Mouse (Mus musculus) embryo, embryonic 11.5 days (tissue): ENCODE measurements around the gene Mtmr12.
"Not testable (repeated sequence)": the region's sequence is repeated elsewhere in the genome, so short reads cannot be mapped to it uniquely, and the experiment has no call there.

ENCODE experiments used
- DNase-seq: peaks from one replicate; pipeline ENCODE4 v3.0.0-alpha.2; 2012; ENCODE audit warnings: low read depth, low spot score

Mtmr12 gene

DNA sequence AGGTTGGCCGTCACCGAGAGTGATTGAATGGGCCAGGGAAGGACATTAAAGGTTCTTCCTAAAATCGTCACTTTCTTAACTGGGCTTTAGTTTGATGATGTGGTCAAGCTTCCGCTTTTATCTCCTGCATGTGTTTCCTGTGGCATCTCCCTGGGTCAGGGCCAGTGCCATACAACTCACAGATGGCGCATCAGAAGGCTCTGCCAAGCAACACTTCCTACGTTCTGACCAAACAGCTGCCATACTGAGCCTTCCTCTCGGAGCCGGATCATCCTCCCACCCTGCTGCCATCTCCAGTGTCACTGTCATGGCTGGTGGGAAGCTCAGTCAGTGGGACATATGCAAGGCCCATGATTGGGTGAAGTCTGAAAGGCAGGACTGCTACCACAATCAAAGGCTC, 6.7 kb downstream of the Mtmr12 start:
- DNase-seq: no peak

DNA sequence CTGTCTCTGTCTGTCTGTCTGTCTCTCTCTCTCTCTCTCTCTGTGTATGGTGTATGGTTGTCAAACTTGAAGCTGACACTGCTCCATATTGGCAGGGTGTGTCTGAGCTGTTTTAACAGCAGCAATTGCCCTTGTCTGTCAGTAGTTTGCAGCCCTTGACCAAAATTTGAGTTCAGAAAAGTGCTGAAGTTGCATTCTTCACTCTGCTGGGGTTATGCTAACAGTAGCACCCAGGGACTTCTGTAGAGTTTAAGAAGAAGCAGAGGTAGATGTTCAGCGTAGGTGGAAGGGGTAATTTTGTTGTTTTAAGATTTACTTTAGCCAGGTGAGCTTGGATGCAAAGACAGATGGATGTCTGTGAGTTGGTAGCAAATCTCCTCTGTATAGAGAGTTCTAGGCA, 7.4 kb downstream of the Mtmr12 start:
- DNase-seq: no peak

DNA sequence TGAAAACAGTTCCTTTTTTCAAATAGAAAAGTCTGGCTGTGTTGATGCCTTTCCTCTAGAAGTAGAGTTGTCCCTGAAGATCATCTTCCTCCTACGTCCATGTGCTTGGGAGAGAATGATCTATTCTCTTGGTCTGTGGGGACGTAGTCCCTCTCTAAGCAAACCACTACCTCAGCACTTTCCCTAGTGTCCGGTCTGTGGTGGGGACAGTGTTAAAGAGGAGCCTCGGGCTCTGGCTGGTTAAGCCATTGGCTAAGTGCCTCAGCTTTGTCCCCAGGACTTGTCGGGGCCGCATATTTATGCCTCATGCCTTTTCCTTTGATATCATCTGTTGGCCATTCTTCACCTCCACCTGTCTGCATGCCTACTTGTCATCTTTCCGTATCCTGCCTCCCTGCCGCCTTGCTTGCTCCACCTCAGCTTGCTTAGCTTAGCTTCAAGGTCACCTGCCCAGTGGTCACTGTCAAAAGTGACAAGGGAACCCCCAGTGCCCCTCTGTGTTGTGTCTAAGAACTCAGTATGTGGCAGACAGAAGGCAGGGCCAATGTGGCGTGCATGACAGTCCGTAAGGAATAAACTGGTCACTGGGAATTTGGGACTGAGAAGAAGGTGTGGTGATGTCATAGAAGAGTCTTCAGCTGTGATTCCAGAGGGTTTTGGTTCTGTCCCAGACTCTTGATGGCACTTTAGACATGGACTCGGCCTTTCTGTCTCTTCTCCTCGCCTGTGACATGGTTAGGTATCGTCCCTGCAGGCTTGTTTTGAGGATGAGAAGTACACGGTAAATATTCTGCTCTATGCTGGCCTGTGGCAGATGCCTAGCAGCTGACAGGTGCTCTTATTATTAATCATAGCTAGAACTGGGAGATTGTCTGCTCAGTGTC, 9.9 kb downstream of the Mtmr12 start:
- no peak for DNase-seq

DNA sequence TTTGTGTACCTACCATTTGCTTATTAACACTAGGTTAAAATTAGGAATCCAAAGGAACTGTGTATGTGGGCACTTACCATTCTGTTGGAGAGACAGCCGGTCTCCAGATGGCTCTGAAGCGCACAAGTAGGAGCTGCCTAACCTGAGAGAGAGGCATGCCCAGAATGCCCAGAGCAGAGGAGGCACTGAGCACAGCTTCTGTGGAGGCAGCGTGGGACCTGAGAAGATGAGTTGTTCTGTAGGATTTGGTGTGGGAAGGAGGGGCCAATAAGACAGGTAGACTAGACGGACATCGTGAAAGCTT, 10.5 kb downstream of the Mtmr12 start:
- DNase-seq: no peak

DNA sequence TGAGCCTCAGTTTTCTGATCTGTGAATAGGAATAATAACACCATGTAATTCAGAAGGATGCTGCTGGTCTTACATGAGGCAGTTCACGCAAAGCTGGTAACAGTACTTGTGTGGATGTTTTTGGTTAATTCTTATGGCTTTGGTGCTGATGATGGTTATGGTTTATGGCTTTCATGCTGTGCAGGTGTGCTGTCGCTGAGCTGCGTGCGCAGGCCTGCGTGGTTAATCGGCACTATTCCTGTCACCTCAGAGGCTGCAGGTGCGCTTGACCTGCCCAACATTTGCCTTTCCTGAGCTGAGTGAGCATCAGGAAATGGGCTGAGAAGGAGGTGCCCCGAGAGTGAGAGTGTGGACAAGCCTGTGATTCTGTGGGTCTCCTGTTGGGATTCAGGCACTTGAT, 11.3 kb downstream of the Mtmr12 start:
- no peak for DNase-seq

DNA sequence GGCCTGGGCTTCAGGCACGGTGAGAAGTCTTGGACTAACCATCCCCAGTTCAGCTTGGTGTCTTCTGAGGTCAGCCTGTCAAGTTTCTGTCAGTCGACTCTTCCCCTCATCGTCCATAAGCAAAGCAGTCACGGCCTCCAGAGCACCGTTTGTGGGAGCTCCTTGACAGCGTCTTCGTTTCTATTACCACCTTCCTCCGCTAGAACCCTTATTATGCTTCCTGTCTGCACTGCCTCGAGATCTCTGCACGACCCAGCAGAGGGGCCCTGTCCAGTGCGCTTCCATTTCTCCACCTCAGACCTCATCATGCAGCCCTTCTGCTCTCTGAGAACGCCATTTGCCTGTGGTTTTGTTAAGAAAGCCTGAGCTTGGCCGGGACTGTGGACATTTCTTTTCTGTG, 12.0 kb downstream of the Mtmr12 start:
- no peak for DNase-seq

DNA sequence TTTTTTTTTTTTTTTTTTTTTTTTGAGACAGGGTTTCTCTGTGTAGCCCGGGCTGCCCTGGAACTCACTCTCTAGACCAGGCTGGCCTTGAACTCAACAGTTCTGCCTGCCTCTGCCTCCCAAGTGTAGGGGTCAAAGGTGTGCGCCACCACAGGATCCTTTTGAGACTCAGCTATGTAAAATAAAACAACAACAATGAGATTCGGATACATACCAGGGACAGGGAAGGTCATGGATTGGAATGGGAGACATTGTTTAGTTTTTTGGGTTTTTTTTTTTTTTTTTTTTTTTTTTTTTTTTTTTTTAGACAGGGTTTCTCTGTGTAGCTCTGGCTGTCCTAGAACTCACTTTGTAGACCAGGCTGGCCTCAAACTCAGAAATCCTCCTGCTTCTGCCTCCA, 12.5 kb downstream of the Mtmr12 start:
- DNase-seq: not testable (repeated sequence)

DNA sequence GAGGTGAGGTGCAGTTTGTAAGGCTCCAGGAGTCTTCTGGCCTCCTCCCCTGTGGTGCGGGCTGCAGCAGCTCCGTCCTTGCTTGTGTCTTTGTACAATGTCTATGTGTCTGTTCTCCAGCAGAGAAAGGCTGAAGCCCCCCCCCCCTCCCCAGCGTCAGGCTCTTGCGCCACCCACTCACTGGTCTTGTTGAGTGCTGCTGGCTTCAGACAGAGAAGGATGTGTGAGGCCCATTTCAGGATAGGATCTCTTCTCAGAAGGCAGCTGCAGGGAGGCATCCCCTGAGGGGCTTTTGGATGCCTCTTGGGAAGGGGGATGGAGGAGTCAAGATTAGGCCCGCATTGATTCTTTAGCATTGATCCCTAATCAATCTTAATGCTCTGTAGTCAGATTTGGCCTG, 13.0 kb downstream of the Mtmr12 start:
- DNase-seq: no peak

DNA sequence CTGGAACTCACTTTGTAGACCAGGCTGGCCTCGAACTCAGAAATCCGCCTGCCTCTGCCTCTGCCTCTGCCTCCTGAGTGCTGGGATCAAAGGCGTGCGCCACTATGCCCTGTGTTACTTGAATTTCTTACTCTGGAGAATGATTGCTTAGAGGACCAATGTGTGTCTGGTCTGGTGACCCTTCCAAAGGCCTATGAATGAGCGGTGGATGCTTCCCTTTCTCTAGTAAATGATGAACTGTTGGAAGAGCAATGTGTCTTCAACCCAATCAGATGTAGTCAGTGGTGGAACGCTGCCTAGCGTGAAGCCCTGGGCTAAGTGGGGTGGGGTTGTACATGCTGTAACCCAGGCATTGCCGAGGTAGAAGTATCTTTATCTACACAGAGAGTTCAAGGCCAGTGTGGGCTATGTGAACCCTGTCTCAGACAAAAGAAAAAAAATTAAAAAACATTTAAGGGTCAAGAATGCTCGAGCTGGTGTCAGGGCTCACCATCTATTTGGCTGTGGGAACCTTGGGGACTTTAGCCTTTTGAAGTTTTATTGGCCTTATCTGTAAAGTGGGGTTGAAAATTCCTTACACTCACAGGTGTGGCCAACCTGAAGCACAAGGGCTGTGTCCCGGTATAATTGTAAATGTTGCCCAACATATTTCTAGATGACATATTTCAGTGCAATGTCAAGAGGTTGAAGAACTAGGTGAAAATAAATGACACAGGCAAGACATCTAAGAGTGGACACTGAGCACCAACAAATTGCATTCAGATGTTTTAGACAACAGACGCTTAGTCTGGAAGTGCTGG, 14.0 kb downstream of the Mtmr12 start:
- no peak for DNase-seq

DNA sequence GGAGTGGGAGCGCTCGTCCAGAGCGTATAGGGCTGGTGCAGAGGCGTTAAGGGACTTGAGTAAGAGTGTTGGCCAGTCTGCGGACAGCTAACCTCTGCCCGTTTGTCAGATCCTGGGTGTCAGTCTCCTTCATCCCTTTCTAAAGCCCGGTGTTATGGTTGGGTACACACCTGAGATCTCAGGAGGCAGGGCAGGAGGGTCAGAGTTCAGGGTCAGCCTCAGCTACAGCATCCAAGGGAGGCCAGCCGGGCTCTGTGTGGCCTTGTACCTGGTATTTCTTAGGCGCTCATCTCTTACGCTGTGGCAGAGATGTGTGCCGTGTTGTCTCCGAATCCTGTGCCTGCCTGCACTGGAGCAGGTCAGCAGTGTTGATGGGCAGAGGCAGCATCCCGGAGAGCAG, 16.3 kb downstream of the Mtmr12 start:
- no peak for DNase-seq

DNA sequence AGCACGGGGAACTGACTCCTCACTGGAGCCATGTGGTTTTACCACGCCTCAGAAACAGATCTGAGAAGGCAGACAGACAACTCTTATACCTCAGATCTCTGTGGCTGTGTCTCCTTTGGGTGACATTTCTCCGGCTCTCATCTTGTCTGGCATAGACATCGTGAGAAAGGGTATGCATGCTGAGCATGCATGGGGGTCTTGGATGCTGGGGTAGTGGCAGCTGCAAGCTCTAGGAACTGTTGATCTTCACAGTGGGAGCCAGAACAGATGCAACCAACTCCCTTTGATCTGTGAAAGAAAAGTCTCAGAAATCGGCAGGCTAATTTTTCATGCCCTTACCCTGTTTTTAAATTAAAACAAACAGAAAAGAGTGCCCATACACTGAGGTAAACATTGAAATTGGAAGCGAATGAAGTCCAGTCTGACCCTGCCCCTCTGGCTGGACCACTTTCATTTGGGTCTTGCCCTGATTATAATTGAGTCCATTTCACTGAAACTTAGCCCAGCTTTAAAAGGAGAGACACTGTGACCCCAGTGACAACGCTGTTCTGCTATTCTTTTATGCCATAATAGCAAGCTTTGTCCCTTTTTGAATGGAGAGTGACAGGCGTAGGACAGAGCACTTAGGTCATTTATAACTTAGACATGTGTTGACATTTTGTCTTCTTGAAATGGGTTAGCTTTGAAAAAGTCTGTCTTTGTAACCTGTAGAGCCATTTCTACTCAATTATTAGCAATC, 17.9 kb downstream of the Mtmr12 start:
- no peak for DNase-seq

DNA sequence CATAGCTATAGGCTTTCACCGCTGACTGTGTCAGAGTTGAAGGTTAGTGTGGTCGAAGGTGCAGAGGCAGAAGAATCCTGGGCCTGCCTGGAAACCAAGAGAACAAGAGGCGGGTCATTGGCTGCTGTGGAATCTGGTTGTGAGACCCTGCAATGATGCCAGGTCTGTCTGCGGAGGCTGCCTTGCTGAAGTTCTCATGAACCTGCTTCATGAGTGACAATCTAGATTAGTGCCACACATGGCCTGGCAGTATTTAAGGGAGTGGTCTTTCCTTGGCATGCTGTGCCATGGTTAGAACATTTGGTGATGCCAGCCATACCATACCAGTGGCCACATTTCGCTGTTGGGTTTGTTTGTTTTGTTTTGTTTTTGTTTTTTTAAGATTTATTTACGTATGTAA, 18.6 kb downstream of the Mtmr12 start:
- DNase-seq: no peak

DNA sequence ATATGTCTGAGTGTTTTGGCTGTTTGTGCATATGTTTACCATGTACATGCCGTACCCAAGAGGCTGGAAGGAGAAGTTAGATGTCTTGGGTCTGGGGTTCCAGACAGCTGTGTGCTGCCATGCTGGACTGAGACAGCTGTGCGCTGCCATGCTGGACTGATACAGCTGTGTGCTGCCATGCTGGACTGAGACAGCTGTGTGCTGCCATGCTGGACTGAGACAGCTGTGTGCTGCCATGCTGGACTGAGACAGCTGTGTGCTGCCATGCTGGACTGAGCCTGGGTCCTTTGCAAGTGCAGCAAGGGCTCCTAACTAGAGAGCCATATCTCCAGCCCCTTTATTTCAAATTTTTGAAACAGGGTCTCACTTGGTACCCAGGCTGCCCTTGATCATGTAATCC, 19.4 kb downstream of the Mtmr12 start:
- no peak for DNase-seq

DNA sequence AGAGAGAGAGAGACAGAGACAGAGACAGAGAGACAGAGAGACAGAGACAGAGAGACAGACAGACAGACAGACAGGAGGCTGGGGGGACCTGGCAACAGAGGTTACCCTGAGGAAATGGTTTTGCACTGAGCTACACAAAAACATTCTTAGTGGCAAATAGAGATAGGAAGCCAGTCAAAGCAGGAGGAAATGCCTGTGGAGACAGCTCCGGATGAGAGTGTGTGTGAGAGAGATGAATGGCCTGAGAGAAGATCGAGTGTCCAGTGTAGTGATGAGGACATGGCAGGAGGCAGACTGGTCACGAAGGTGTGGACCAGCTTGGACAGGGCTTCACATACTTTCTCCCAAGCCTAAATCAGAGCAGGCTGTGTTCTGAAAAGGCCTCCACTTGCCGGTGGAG, 20.2 kb downstream of the Mtmr12 start:
- DNase-seq: no peak

DNA sequence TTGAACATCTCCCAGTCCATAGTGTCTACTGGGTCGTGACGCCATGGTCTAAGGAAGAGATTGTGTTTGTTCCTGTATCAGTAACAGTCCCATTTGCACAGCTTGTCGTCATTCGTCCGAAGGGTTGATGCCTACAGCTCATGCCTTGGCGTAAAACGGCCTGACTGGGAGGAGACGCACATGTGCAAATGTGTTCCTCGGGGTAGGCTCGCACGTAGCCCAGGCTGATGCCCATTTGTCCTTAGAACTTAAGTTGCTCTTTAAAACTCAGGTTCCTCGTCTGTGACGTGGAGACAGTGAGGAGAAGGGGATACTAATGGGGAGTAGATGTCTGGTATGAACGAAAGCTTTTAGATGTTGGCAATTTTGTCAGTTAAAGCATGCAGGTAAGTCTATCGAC, 22.1 kb downstream of the Mtmr12 start:
- DNase-seq: no peak

DNA sequence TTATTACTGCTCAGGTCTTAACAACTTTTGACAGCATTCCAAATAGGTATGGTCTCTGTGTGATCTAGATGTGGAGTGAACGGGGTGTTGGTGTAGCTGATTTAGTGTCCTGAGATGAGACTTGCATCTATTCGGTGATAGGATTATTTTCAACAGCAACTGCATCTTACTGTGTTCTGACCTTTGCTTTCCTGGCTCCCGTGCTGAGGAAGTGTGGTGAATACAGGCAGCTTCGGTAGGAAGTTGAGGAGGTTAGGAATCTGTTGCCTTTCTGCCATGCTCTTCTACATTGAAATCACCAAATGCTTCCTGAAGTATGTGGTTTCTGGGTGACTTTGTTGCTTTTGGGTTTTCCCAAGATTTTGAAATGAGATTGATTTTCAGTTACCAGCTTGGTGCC, 22.5 kb downstream of the Mtmr12 start:
- DNase-seq: no peak

DNA sequence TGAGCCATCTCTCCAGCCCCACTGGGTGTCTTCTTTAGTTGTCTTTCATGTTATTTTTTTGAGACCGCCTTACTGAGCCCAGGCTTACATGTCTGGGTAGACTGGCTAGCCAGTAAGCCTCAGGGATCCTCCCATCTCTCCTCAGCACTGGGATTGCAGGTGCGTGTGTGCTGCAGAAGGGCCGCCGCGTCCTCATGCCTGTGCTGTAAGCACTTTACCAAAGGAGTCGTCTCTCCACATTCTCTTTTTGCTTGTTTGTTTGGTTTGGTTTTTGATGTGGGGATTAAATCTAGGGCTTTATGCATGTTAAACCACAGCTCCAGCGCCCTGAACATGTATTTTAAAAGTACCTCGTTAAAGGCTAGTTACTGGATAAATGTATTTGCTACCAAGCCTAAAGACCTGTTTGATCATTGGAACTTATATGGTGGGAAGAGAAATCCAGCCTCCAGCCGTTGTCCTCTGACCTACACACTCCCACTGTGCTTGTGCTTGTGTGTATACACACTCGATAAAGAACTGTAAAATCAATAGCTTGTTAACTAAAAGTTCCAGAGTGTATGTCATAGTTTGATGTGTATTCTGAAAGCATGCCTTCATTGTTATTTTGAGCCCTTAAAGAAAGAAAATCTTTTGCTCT, 24.9 kb downstream of the Mtmr12 start:
- no peak for DNase-seq

DNA sequence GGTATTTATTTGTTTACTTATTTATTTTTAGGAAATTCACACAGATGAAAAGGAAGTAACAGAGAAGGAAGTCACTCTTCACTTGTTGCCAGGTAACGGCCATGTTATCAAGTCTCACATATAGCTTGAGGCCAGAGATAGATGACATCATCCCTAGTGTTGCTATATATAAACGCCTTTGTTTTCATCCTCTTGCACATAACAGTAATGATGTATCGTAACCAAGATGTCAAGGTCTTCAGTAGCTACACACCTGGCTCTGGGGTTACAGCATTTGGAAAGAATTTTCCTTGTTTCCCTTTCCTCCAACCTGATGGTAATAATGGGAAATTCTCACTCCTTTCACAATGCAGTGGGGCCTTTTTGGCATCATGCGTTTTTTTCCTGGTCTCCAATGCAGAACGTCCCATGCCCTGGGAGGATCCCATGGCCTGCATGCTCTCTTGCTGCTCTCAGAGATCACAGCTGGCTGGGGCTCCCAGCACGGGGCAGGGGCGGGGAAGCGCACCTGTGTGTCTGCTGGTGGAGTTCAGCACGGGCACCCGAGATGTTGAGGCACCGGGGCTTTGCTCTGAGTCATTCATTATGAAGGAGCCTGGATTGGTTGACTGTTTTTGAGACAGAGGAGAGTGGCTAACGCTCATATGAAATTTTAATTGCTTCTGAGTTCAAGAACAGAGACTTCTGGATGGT, 25.6 kb downstream of the Mtmr12 start:
- no peak for DNase-seq

DNA sequence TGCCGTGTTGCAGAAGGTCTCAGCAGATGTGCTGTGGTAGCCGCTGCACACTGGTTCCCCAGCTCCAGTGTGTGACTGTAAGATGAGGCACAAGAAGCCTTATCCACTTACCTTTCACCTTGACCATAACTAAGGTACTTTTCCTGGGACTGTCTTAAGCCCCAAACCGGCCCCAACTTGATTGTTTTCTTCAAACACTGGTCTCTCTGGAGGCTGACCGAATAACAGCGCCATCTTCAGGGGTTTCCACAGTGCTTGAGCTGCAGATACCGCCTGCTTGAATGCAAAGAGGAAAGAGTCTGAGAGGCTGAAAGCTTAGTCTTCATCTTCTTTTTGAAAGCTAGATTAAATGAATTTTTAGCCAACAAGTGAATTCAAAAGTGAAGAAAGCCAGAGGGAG, 26.6 kb downstream of the Mtmr12 start:
- DNase-seq: no peak

DNA sequence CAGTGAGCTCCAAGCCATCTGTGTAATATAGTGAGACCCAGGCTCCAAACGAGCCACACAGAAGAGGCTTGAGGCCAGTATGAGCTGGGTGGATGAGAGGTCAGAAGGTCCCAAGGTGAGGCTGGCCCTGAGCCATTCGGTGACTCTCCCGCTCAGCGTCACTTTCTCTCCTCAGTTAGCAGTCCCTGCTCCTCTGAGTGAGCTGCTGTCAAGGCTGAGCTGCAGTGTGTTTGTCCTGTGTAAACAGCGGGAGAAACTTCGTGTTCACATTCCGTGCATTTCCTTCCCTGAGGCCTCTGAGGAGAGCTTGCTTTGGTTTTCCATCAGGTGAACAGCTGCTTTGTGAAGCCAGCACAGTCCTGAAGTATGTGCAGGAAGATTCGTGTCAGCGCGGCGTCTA, 27.6 kb downstream of the Mtmr12 start:
- DNase-seq: no peak

DNA sequence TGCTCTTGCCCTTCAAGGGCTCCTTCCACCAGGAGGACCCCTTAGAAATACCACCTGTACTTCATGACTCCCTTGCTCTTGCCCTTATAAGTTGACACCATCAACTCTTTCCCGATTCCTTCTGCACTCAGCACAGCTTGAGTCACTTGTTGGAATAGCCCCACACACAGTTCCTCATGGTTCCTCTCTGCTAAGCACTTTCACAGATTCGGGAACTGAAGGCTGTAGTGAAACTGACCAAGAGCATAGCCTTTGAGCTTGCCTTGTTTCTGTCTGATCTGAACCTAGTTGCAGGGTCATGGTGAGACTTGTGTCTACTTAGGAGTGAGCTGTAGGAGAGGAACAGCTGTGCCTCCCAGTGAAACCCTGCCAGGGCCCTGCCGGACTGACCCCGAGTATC, 28.2 kb downstream of the Mtmr12 start:
- DNase-seq: no peak
